Mouse (Mus musculus) layer of hippocampus, adult 18-20 months (tissue): ENCODE measurements around the gene Tulp1. TPM values are rescaled to one million over a fixed set of nuclear protein-coding genes. Genes with fewer than 3 reads are reported as not detected.

ENCODE experiments used
- DNase-seq, 2 experiments: peaks; one replicate each; pipeline ENCODE4 v3.0.0; 2022; ENCODE audit warnings: low spot score in 2 of 2
- total RNA-seq, 2 experiments: library from RNA; stranded (reverse); gene quantifications; 2 replicates each; pipeline ENCODE4 v1.2.3; 2021

Tulp1 gene
- total RNA-seq, 2 experiments from 2014 or later = not detected

DNA sequence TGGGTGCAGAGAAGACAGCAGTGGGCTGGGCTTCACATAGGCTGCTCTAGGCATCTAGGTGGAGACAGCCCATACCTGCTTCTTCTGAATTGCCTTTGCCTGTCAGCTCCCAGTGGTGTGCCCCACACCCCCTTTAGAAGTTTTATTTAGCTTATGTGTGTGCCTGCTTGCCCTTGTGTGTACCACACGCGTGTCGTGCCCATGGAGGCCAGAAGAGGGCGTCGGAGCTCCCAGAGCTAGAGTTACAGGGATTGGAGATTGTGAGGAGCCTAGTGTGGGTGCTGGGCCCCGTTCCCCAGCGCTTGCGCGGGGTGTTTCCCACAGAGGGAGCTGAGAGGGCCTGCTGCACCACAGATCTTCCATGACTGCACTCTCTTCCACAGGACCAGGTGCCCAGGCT is 48.5 kb downstream of the Tulp1 start:
- DNase-seq = no peak

DNA sequence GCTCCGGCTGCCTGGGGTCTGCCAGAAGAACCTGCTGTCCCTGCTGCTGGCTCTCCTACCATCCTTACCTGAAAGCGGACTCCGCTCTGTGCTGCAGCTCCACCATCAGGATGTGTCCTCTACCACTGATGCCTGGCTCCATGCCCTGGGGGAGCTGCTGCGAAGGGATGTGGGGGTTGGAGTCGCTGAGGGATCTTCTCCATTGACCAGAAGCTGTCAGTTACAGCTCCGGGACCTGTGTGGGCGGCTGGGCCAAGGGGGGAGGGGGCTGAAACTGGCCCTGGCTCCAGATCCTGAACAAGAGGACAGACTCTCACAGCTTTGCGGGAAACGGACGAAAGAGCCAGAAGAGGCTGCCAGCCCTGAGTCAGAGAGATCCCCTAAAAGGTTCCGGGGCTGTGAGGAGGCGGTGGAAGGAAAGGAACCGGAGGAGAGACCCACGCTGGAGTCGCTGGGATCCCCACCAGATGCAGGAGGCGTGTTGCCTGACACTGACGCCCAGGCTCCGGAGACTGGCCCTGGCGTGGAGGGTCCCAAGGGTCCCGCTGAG is 49.3 kb downstream of the Tulp1 start:
- no peak for DNase-seq

DNA sequence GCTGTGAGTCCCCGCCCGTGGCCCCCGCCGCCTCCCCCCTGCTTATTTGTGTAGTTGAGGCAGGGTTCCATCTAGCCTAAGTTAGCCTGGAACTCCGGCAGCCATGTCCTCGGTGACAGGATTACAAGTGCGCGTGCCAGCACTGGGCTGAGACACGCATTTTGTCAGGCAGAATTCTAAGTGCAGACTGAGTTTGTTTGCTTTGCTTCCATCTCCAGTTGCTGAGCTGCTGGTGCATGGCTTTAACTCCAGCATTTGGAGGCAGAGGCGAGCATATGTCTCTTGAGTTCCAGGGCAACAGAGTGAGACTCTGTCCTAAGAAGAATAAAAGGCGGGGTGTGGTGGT is 51.2 kb downstream of the Tulp1 start:
- DNase-seq = no peak

DNA sequence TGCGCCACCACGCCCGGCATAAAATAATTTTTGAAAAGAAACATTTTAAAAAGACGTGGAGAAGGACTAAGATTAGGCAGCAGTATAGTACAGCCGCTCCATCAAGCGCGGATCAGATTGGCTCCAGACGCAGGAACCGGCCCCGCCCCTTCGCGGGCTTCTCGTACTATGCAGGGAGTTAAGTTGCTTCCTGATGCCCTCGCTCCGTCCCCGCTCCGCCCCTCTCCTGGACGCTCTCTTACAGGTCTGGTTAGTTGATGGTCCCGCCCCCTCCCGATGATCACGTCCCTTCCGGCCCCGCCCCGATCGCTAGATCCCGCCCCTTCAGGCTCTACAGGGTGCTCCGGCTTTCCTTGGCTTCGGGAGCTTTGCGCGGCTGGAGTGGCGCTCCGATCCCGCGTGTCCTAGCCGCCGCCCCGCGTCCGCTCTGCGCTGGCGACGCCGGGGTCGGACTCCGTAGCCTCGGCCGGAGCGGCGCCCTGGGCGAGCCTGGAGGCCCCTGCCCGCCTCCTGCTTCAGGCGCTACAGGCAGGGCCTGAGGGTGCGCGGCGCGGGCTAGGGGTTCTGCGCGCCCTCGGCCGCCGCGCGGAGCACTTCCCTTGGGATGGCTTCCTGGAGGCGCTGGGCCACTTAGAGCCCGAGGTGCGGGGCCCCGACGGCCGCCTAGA is 51.7 kb downstream of the Tulp1 start, which contains the start of gene Fance:
TSS of gene Fance (plus strand) at position 308 of the 668 bp plus-strand sequence.
- peak; percentile 89 to 95 for DNase-seq

DNA sequence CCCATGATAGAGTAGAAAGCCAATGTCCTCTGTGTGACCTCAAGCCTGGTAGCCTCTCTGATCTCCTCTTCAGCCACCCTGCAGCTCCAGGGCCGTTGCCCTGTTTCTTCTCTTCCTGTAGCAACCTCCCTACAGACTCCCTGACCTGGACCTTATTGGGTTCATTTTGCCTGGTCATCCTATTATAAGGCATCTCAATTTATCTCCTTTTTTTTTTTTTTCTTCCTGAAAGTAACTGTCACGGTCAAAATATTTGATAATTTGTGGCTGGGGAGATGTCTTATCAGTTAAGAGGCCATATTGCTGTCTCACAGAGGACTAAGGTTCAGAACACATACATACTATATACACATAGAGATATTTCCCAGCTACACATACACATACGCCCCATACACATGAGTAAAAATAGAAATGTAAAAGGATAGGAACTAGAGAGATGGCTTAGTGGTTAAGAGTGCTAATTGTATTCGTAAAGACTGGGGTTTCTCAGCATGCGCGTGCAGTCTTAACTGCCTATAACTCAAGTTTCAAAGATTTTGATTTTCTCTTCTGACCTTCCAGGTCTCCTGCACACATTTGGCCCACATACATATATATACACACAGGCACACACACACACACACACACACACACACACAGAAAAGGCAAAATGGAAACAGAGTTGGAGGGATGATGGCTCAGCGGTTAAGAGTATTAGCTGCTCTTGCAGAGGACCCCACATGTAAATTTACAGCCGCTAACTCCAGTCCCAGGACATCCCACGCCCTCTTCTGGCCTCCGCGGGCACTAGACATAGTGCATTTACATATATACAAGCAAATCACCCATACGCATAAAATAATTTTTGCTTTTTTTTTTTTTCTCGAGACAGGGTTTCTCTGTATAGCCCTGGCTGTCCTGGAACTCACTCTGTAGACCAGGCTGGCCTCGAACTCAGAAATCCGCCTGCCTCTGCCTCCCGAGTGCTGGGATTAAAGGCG is 52.5 kb downstream of the Tulp1 start:
- DNase-seq = no peak

DNA sequence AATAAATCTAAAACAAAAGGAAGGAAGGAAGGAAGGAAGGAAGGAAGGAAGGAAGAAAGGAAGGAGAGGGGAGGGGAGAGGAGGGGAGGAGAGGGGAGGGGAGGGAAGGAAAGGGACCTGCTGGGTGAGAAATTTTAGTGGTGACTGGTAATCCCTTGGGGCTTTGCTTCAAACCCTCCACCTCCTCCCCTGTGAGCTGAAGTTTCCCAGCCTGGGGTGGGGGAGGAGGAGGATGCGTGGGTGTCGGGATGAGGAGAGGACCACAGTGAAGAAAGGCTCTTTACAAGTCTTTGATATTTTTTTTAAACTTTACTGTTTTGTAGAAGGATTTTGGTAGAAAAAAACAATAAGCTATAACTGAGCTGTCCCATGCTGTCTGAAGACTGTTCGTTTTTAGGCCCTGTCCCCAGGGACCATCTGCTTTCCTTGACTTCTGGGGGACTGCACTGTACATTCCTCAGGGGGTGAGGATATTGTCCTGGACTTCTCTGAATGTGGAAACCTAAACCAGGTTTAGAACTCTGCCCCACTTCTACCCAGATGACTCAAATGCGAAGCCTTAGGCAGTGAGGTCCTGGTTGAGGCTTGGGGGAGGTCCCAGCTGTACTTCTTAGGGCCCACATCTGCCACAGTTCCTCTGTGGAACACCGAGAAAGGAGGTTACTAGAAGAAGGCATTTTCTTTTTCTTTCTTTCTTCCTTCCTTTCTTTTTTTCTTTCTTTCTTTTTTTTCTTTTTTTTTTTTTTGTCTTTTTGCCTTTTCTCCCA is 53.5 kb downstream of the Tulp1 start:
- no peak for DNase-seq

DNA sequence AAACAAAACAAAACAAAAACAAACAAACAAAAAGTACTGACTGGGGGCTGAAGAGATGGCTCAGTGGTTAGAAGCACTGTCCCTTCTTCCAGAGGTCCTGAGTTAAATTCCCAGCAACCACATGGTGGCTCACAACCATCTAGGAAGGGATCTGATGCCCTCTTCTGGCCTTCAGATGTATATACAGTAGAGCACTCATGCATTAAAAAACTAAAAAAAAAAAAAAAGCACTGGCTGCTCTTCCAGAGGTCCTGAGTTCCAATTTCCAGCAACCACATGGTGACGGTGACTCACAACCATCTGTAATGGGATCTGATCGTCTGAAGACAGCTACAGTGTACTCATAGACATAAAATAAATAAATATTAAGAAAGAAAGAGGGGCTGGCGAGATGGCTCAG is 54.2 kb downstream of the Tulp1 start:
- DNase-seq = no peak

DNA sequence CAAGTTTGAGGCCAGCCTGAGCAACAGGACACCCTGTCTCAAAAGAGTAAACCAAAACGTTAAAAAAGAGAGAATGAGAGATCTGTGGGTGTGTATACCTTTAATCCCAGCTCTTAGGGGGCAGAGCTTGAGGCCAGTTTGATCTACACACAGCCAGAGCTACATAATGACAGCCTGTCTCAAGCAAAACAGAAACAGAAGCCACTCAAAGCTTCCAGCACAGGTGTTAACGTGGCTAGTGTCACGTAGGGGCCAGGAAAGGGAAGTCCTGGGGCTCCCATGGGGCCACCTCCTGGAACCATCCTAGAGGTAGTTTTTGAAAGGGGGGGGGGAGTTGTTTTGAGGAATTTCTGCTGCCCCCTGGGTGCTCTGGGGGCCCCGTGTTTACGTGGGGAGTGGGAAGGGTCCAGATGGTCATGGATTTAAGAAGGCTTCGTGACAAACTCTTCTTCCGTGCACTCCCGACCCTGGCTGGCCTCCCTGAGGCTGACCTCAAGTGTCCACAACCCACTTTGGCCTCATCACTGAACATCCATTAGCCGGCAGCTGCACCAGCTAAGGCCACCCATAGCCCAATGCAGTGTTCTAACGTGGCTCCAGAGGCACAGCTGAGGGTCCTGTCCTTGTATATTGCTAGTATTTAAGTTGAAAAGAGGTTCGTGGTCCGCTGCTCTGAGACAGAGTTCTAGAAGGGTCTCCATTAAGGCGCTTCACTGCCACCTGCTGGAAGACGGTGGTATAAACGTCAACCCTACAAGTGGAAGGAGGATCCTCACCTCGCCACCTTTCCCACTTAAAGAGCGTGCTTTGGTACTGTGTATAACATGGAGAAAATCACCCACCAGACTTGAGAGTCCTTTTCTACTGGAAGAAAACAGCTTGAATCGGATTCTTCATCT is 56.5 kb downstream of the Tulp1 start:
- DNase-seq = peak; percentile 73 to 93

DNA sequence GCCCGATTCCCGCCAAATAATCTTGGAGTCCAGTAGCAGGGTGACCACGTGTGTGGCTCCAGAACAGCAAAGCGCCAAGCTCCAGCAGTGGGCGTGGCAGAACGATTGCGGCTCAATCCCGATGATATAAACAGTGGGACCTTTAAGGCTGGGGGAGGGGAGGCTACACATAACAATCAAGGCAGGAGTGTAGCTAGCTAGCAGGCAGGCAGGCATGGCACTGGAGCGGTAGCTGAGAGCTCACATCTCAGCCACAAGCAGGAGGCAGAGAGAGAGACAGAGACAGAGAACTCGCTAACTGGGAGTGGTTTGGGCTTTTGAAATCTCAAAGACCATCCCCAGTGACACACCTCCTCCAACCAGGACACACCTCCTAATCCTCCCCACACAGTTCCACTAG is 59.9 kb downstream of the Tulp1 start:
- DNase-seq = no peak

Other genes with a start within 250 kb of the Tulp1 start
- 1 to 10 TPM; 1.3 to 1.9 TPM for gene Scube3, start 223.1 kb downstream of the Tulp1 start, total RNA-seq
- gene Zfp523, start 188.1 kb downstream of the Tulp1 start, total RNA-seq = 100 to 1,000 TPM; 107 to 109 TPM
- 1 to 10 TPM; 2.0 to 2.9 TPM for gene Def6, start 157.4 kb downstream of the Tulp1 start, total RNA-seq
- gene Ppard, start 132.5 kb downstream of the Tulp1 start, total RNA-seq = 10 to 100 TPM; 22.5 to 26.0 TPM
- gene Fance, start 51.7 kb downstream of the Tulp1 start, total RNA-seq = 10 to 100 TPM; 22.8 to 26.0 TPM
- gene Rpl10a, start 36.8 kb downstream of the Tulp1 start, total RNA-seq = 100 to 1,000 TPM; 356 to 365 TPM
- gene Tead3, start 14.4 kb downstream of the Tulp1 start, total RNA-seq = 1 to 10 TPM; 2.0 to 2.4 TPM
- 10 to 100 TPM; 81.9 to 84.3 TPM for gene Fkbp5, start 152.3 kb upstream of the Tulp1 start, total RNA-seq
- gene Armc12, start 165.6 kb upstream of the Tulp1 start, total RNA-seq = not detected
- not detected for gene Clpsl2, start 184.2 kb upstream of the Tulp1 start, total RNA-seq
- gene Clps, start 195.5 kb upstream of the Tulp1 start, total RNA-seq = not detected
- 1 to 10 TPM; 3.8 to 3.9 TPM for gene Lhfpl5, start 210.4 kb upstream of the Tulp1 start, total RNA-seq